Mouse (Mus musculus): ENCODE data around the gene Grid2. TPM values are rescaled to one million over a fixed set of nuclear protein-coding genes. Genes with fewer than 3 reads are reported as not detected.
A peak's percentile ranks its signal among the peaks of the same experiment; 100 is the strongest.

Gene Grid2
- total RNA-seq, 4 experiments from 2014 or later, result 0.03 to 1.5 (median 0.22) TPM; not detected in 1

GRCm38 (mm10) chr6:64064704-64065103 lies 809.0 kb downstream of the Grid2 start:
- no peak for DNase-seq

- DNase-seq, result no peak
Measured at GRCm38 (mm10) chr6:64073406-64073805, 817.7 kb downstream of the Grid2 start.

GRCm38 (mm10) chr6:64077911-64078310 lies 822.2 kb downstream of the Grid2 start:
- DNase-seq, result no peak

GRCm38 (mm10) chr6:64098662-64099061 lies 843.0 kb downstream of the Grid2 start:
- DNase-seq, result no peak

GRCm38 (mm10) chr6:64114594-64114993 lies 858.9 kb downstream of the Grid2 start:
- no peak for DNase-seq

GRCm38 (mm10) chr6:64136275-64136674 lies 880.6 kb downstream of the Grid2 start:
- DNase-seq, result no peak

- no peak for DNase-seq
Measured at GRCm38 (mm10) chr6:64148613-64149012, 892.9 kb downstream of the Grid2 start.

GRCm38 (mm10) chr6:64174995-64175612 lies 919.4 kb downstream of the Grid2 start:
- no peak for DNase-seq

GRCm38 (mm10) chr6:64193646-64194045 lies 938.0 kb downstream of the Grid2 start:
- DNase-seq, result no peak

GRCm38 (mm10) chr6:64202396-64203122 lies 946.9 kb downstream of the Grid2 start:
- DNase-seq, result no peak

- no peak for DNase-seq
Measured at GRCm38 (mm10) chr6:64236351-64236750, 980.7 kb downstream of the Grid2 start.

GRCm38 (mm10) chr6:64240526-64240925 lies 984.9 kb downstream of the Grid2 start:
- no peak for DNase-seq

- DNase-seq, result no peak
Measured at GRCm38 (mm10) chr6:64245951-64246350, 990.3 kb downstream of the Grid2 start.

GRCm38 (mm10) chr6:64251041-64251440 lies 995.4 kb downstream of the Grid2 start:
- DNase-seq, result no peak

- peak; percentile 4 for DNase-seq
Measured at GRCm38 (mm10) chr6:64263517-64263916, 1007.8 kb downstream of the Grid2 start.

- DNase-seq, result no peak
Measured at GRCm38 (mm10) chr6:64264224-64264623, 1008.5 kb downstream of the Grid2 start.

- DNase-seq, result no peak
Measured at GRCm38 (mm10) chr6:64274319-64275114, 1018.8 kb downstream of the Grid2 start.

- no peak for DNase-seq
Measured at GRCm38 (mm10) chr6:64279927-64280326, 1024.3 kb downstream of the Grid2 start.

GRCm38 (mm10) chr6:64293761-64294160 lies 1038.1 kb downstream of the Grid2 start:
- no peak for DNase-seq

- no peak for DNase-seq
Measured at GRCm38 (mm10) chr6:64297633-64298032, 1042.0 kb downstream of the Grid2 start.

GRCm38 (mm10) chr6:64304709-64305476 lies 1049.2 kb downstream of the Grid2 start:
- no peak for DNase-seq

- no peak for DNase-seq
Measured at GRCm38 (mm10) chr6:64308631-64309030, 1053.0 kb downstream of the Grid2 start.

GRCm38 (mm10) chr6:64313132-64313531 lies 1057.5 kb downstream of the Grid2 start:
- no peak for DNase-seq
